Mouse (Mus musculus) monocyte, adult 2 months (primary cell): ENCODE results near the gene Cpeb4.
A peak's percentile ranks its signal among the peaks of the same experiment; 100 is the strongest.

Experiments used
- DNase-seq, 2 experiments: peaks; one replicate each; pipeline ENCODE4 v3.0.0; 2022; ENCODE audit warnings: low spot score in 2 of 2, low read depth in 1 of 2

Gene Cpeb4

DNA sequence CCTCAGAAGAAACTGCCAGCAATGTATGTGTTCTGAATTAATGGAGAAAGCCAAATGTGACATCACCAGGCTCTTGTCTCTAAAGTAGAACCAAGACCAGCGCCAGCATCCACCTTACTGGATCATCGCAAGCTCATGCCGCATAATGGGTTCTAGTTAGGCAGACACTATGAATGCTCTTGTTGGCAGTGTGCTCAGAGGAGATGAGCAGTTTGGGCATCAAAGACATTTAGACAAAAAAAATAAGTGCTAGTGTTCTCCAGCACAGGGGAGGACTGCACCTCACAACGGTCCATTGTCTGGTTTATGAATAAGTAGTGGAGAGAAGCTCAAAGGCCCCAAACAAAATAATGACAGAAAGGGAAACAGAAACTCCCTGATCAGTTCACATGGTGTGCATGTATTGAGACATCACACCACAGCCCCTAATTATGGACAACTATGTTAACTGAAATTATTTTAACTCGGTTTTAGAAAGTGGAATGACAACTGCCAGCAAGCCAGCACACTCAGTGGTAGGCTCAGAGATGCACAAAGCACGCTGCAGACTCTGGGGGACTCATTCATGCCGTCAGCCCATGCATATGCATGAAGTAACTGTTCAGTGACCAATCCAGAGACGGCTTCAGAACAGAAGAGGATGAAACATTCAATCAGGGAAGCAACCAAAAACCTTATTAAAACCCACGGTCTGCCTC, 25.1 kb upstream of the Cpeb4 start:
- DNase-seq, result no peak

DNA sequence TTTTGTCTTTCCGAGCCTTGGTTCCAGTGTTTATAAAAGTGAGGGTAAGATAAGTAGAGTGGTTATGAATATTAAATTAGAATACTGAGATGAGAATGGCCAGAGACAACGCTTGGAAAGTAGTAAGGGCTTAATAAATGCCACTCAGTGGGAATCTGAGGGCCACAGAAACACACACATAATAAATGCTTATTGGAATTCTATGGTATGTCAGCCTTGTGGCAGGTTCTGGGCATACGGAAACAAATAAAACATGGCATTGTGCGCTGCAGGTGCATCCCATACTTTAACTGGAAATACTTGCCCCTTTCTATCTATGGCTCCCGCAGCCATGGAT, 24.6 kb upstream of the Cpeb4 start:
- DNase-seq, result no peak

DNA sequence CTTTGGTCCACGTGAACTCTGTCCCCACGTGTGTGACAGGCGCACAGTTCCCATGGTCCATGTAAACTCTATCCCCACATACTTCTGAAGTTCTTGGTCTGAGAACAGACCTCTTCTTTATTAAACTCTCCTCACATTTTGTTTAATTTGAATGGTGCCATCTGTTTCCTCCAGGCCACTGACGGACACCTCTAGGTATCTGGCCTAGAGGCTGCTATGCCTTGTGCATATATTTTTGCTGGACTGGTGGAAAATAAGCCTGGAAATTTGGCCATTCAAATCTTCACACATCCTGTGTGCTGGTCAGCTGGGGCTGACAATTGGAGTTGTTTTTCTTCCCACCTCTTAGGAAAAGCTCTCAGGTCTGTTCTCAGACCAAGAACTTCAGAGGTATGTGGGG, 23.3 kb upstream of the Cpeb4 start:
- no peak for DNase-seq

DNA sequence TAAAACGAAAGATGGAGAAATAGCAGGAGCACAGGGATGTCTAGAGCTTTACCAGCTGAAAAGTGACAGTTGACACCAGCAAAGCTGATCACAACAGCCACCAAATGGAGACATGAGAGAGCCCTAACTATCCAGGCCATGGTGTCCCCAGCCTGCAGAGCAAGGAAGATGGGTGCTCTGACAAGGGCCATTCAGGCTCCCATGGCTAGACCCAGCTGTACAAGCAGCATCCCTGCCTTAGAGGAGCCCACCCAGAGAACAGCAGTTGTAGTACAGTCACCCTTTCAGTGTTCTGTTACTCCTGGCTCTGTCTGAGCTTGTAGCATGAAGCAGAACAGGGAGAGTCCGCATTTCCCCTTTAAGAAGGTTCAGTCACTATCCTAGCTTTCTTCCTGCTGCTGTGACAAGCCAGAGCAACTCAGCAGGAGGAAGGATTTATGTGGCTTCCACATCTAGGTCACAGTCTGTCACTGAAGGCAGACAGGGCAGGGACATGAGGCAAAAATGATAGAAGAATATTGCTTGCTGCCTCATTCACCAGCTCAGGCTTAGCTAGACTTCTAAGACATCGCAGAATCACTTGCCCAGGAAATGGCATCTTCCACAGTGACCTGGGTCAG, 21.7 kb upstream of the Cpeb4 start:
- no peak for DNase-seq

DNA sequence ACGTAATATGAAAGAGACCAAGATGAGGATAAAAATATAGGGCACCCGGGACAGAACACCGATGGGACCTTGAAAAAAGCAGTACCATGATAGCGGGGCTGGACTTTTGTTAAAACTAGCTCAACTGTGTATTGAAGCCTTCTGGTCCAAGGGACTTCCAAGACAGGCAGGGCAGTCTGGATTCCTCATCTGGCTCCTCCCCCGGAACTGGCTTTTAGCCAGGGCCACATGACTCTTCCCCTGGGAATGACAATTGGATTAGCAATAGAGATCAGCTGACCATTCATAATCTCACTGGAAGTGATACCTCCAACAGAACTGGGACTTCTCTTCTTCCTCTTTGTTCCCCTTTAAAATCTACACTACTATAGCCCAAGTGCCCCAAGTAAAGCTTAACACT, 21.0 kb upstream of the Cpeb4 start:
- DNase-seq, result no peak

DNA sequence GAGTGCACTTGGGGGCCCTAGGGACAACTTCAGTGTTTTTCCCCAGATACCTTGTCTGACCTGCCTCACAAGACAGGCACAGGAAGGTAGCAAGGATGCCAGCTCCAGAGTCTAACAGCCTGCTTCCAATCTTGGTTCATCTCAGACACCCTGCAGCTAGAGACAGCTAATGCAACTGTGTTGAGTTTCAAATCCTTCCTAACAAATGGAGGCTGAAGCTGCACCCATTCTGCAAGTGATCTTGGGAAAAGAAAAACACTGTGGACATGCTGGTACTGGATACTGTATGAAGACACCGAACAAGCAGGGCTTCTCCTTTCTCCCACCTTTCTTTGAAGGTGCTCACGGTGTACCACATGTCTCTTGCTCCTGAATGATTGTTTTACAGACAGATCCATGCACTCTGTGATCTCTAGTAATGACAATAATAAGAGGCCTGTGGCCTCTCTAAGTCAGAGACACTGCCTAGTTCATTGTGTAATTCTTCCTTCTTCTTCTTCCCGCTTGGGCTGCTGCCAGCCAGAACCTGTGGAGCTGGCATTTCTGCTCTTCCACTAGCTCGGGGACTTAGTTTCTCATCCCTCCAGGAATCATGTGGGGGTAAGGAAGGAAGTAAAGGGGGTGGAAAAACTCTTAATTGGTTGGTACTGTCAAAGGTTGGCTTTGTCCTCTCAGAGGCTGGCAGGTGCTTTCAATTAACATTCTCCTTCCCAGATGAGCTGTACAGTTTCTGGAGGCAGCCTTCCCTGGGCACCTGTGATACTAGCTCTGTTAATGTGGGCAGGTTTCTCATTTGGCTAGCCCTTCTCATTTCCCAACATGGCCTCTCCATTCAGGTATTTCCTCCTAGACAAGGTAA, 20.1 kb upstream of the Cpeb4 start:
- DNase-seq, result no peak

DNA sequence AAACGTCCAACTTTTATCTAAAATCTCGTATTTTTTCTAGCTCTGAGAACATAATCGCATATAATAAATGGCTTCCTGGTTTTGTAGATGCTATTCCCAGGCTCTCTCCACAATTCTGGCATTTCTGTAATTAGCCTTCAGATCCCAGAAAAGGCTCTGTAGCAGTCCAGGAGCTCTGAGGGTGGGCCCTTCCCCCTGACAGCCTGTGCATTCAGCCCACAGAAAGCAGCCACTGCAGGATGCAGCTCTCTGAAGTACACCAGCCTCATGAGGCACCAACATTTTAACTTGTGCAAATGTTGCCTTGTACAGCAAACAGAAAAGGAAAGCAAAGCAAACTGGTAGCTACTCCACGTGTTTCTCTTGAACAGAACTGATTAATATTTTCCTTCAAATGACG, 17.1 kb upstream of the Cpeb4 start:
- DNase-seq, result no peak

DNA sequence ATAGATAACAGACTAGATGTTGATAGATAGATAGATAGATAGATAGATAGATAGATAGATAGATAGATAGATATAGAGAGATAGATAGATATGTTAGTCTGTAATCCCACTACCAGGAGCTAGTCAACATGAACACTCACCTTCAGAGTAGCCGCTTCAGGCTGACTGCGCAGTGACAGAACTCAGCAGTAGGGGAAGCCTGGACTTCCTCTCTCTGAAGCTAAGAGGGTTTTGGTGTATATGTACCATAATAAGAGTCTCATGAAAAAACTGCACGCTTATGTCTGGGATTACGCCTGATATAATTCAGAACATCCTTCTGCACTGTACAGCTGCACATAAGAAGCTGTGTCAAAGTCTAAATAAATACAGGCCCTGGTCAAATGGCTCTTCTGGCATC, 14.5 kb upstream of the Cpeb4 start:
- DNase-seq, result no peak

DNA sequence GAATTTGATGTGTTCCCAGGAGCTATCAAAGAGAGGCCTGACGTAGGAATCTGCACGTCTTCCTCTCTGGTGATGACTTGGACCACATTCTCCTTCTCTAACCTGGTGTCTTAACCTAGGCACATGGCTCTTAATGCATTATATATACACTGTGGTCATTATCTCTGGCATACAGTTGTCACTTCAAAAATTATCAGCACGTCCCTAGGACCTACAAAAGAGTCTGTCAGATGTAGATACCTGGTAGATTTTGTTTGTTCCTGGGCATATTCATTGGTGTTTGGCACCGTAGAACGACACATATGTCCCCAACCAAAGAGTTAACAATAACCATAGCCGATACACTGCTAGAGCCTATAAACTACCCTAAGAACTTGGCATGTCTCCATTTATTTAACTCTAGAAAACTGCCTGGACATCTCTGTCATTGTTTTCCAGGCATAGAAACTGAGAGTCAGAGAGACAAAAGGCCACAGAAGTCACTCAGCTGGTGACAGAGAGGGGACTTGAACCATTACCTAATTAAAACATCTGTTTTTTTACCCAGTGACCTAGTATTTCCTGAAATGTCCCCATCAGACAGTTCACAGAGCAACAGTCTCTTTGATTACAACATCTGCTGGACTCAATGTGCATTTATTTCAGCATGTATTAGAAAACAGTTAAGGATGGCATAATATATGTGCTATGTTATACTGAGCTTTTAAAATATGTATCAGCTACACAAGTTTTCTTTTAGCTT, 10.7 kb upstream of the Cpeb4 start:
- DNase-seq, result no peak

DNA sequence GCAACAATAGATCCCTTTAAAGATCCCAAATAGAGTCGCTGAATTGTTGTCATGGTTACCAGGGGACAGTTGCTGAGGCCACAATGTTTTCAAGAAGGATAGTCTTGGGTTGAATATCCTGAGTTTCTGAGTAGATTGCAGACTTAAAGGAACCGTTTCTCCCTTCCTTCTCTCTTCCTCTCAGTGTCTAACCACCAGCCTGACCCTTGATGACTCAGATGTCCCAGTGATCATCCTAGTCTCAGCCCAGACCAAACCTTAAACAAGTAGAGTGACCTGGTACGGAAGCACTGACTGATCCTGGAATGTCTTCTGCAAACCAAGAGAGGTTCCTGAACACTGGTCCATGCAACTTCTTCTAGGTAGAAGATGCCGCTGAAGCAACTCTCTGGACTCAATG, 4.0 kb upstream of the Cpeb4 start:
- no peak for DNase-seq

DNA sequence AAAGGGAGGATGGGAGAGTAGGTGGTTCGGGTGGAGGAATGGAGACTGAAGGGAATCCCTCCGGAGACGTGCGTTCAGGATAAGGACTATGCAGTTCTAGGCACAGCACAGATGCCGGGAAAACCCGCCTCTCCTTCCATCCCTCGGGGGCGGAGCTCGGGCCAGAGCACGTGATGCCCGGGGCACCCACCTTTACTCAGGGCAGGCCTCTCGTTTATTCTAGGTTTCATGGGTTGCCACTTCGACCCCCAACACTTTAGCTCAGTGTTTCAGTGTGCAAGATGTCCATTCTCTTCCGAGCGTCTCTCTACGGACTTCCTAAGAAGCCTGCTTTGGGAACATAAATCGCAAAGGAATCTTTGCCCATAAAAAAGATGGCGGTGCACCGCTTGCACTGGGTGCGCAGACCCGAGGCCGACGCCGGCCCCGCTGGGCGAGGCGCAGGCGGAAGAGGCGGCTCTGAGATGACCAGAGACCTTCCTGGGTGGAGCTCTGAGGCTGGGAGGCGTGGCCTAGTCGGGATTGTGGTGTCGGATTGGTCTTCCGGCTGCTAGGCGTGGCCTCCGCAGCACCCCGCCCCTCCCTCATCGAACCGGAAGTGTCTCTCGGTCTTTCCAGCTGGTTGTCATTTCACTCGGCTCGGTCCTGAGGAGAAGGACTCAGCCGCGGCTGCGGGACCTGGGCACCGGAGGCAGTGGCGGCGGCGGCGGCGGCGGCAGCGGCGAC, 1.6 kb upstream of the Cpeb4 start:
- DNase-seq, result peak; percentile 96 to 98

DNA sequence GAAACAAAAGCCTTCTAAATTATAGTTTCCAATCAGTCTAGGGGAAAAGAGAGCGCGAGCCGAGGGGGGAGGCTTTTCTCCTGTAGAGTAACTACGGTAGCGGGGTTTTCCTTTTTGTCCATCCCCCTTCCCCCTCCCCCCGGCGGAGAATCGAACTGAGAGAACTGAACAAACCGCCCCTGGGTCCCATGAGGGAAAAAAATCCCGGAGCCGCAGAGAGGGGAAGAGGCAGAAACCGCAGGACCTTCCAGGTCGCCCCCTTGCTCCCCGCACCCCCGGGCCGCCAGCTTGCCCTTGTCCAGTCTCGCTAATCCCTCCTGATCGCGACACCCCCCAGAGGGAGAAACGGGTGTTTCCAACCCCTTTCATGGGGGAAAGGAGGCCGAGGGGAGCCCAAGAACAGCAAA, 873 bp upstream of the Cpeb4 start:
- DNase-seq, result no peak

DNA sequence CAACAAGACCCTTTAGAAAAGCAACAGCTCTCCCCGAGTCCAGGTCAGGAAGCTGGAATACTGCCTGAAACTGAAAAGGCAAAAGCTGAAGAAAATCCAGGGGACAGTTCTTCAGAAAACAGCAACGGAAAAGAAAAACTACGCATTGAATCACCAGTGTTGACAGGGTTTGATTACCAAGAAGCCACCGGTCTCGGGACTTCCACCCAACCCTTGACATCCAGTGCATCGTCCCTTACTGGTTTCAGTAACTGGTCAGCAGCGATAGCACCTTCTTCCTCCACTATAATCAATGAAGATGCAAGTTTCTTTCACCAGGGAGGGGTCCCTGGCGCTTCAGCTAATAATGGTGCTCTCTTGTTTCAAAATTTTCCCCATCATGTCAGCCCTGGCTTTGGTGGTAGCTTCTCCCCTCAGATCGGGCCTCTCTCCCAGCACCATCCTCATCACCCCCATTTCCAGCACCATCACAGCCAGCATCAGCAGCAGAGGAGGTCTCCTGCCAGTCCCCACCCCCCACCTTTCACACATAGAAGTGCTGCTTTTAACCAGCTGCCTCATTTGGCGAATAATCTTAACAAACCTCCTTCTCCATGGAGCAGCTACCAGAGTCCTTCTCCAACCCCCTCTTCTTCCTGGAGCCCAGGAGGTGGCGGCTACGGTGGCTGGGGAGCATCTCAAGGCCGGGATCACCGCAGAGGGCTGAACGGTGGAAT, 693 bp downstream of the Cpeb4 start:
- DNase-seq, result no peak

DNA sequence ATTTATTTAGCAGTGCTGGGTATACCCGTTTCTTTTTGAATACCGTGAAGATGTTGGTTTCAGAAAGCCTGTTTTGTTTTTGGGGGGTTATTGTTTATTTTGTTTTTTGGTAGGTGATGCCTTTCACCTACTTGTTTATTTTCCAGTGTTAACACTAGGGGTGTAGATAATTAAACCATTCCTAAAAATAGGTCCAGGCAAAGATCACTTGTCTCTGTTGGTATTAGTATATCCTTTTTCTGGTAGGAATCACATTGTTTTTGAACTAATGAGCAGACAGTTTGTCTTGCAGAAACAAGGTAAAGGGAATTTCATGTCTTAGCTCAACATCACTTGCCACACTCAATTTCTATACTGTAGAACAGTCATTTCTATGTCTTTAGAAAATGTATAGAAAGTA, 2.1 kb downstream of the Cpeb4 start:
- no peak for DNase-seq

DNA sequence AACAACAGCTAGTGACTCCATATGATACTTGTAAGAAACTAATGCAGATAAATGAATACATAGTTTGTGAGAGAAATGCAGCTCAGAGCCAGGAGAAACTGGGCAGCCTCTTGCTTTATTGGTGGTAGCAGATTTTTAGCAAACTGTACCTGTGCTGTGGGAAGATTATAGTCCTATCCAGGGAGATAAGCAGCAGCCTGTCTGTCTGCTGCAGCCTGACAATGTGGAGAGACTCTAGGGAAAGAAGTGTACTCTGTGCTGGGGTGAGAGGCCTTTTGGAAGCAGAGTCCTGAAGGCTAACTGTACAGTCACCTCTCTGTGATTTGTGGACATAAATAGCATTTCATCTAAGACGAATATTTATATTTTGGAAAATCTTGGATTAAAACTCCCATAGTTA, 11.7 kb downstream of the Cpeb4 start:
- DNase-seq, result no peak

DNA sequence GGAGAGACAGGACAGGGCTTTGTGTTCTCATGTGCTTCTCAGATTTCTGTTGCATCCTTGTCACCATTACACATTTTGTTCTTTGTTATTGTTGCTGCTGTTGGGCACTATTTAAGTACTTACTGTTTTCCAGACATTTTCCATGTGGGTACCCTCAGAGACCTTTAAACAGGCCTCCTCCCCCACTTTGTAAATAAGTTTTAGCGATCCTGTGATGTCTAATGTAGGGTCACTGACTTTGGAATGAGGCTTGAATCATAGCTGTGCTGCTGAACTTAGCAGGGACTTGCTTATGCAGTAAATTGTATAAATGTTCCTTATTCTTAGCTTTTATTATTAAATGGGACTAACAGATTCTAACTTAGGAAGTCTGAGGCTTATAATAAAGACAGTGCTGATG, 13.8 kb downstream of the Cpeb4 start:
- no peak for DNase-seq

DNA sequence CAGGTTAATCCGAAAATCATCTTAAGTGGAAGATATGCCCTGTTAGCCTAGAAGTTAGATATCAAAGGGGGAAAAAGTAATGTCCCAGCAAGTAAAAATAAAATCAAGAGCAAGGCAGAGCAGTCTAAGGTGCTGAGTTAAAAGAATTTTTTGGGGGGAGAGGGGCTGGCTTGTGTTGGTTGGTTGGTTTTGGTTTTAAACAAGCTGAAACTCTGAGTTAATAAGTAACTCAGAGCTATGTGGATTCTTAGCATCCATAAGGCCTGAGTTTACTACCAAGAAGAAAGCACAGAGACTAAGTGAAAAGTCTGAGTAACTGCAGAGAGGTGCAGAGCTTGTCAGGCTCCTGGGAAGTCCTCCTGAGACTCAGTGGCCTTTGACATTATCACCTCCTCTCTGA, 16.2 kb downstream of the Cpeb4 start:
- no peak for DNase-seq

DNA sequence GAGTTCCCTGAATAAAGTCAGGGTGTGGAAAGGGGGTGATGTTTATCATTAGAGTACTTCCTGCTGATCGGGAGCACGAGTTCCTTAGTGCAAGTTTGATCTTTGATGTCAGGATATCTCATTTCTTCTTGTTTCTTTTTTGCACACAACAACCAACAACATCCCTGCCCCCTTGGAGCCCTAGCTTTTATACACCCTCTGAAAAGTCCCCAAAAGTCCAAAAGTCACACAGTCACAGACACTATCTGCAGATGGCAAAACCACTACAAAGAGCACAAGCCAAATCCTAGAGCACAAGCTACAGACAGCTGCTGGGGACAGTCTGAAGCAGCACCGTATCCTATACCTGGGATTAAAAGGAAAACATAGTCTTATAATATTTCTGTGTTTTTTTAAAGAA, 20.1 kb downstream of the Cpeb4 start:
- DNase-seq, result no peak

DNA sequence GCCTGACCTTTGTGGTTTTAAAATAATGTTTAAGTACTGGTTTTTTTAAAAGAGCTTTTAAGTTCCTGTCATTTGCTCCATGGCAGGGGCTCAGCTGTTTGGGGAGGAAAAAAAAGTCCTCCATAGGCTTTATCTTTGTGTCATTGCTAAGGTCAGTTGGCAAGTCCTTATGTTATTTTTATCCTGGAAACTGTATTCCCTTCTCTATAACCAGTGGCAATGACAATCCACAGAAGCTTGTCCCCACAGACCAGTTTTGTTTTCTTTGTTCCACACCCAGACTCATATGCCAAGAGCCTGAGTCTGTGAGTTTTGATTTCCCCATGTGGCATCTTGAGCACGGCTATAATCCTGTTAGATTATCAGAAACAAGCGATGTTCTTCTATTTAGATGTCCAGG, 21.6 kb downstream of the Cpeb4 start:
- DNase-seq, result no peak

DNA sequence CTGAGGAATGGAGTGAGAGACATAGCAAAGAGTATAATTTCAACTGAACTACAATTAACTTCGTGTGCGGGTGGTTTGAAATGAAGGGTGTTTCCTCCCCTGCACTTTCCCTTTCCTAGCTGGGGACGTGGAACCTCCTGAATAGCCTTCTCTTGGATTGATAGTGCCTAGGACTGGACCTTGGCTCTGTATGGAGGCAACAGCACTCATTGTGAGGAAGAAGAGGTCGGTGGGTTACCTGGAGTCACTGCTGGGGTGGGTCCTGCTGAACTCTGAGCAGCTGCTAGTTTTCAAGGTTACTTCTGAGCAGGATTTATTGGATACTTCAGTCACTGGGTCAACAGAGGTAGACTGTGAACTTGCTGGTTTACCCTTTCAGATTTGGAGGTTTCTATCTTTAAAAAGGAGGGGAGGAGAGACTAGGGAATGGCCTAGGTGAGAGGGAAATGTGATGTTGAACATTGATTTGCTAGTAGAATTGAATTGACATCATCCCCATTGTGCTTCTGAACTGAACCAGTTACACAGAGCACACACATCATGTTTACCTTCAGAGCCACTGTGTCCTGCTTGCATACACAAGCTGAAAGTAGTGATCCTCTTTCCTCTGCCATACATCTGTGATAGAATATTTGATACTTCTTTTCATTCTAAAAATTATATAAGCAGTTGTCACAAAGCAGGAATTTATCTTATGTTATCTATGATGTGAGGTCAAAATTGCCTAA, 24.2 kb downstream of the Cpeb4 start:
- DNase-seq, result no peak
